Mouse (Mus musculus): ENCODE data around the gene Sap25. TPM values are rescaled to one million over a fixed set of nuclear protein-coding genes. Genes with fewer than 3 reads are reported as not detected.
"Not testable (repeated sequence)": the region's sequence is repeated elsewhere in the genome, so short reads cannot be mapped to it uniquely, and the experiment has no call there.

The Sap25 gene
- total and polyA plus RNA-seq, 2 experiments from 2014 or later = 3.7 to 5.2 TPM

- H3K27ac ChIP-seq = no peak overlapping the region
- no peak for ATAC-seq
Measured at GRCm38 (mm10) chr5:137610056-137610455, 31.1 kb upstream of the Sap25 start.

GRCm38 (mm10) chr5:137610548-137611244 lies 30.4 kb upstream of the Sap25 start:
- H3K36me3 ChIP-seq (ENCODE audit: insufficient read depth, low read length) = no peaks in the 10 kb centered on the region
- no peak overlapping the region for H3K4me2 ChIP-seq (ENCODE audit: low read depth, low read length)
- H3K27ac ChIP-seq = no peak overlapping the region; the same call in 1 of the 2 replicates
- H3K9me3 ChIP-seq (ENCODE audit: low read length) = no peaks in the 10 kb centered on the region
- H3K9ac ChIP-seq (replicated peaks; ENCODE audit: low read length) = no peak overlapping the region
- TF ChIP-seq CTCF (IDR thresholded peaks at IDR 0.05; ENCODE audit: low read depth) = no peak
- no peak overlapping the region for H3K4me3 ChIP-seq (ENCODE audit: low read length)
- peaks cover 8% of the 10 kb centered on the region; the same call in 1 of the 2 replicates for H3K4me1 ChIP-seq (ENCODE audit: insufficient read depth, low read length)
- ATAC-seq = no peak
- DNase-seq (ENCODE audit: low spot score) = no peak
- WGBS = 21% methylated on average over 11 of the region's 12 CpGs
- no peaks in the 10 kb centered on the region for H3K27me3 ChIP-seq (ENCODE audit: insufficient read depth, low read length)

More at GRCm38 (mm10) chr5:137610056-137610455, 31.1 kb upstream of the Sap25 start:
- Histone ChIP-seq H3K9me3 (ENCODE audit: low read length) (no peaks in the 10 kb centered on the region), H3K4me3 (ENCODE audit: low read length) (no peak overlapping the region), H3K4me2 (ENCODE audit: low read depth, low read length) (no peak overlapping the region), H3K4me1 (ENCODE audit: insufficient read depth, low read length) (peaks cover 8% of the 10 kb centered on the region; the same call in 1 of the 2 replicates), H3K9ac (replicated peaks; ENCODE audit: low read length) (no peak overlapping the region), H3K36me3 (ENCODE audit: insufficient read depth, low read length) (no peaks in the 10 kb centered on the region), H3K27me3 (ENCODE audit: insufficient read depth, low read length) (no peaks in the 10 kb centered on the region)
- DNase-seq (ENCODE audit: low spot score) = no peak
- TF ChIP-seq CTCF (IDR thresholded peaks at IDR 0.05; ENCODE audit: low read depth) = no peak
- 68% methylated on average over 4 of the region's 4 CpGs for WGBS

GRCm38 (mm10) chr5:137611245-137611602 lies 29.9 kb upstream of the Sap25 start:
- Histone ChIP-seq H3K27ac (no peak overlapping the region; the same call in 1 of the 2 replicates), H3K4me3 (ENCODE audit: low read length) (no peak overlapping the region)

GRCm38 (mm10) chr5:137613076-137613475 lies 28.1 kb upstream of the Sap25 start:
- Histone ChIP-seq H3K4me2 (ENCODE audit: low read depth, low read length) (no peak overlapping the region), H3K9ac (replicated peaks; ENCODE audit: low read length) (no peak overlapping the region), H3K9me3 (ENCODE audit: low read length) (no peaks in the 10 kb centered on the region), H3K4me1 (ENCODE audit: insufficient read depth, low read length) (peaks cover 3% of the 10 kb centered on the region; the same call in 1 of the 2 replicates), H3K4me3 (ENCODE audit: low read length) (no peak overlapping the region), H3K27ac (no peak overlapping the region), H3K36me3 (ENCODE audit: insufficient read depth, low read length) (no peaks in the 10 kb centered on the region), H3K27me3 (ENCODE audit: insufficient read depth, low read length) (no peaks in the 10 kb centered on the region)
- no peak for ATAC-seq
- DNase-seq (ENCODE audit: low spot score) = no peak
- no peak for TF ChIP-seq CTCF (IDR thresholded peaks at IDR 0.05; ENCODE audit: low read depth)
- 66% methylated on average over 5 of the region's 5 CpGs for WGBS

More at GRCm38 (mm10) chr5:137611245-137611602, 29.9 kb upstream of the Sap25 start:
- peaks cover 8% of the 10 kb centered on the region; the same call in 1 of the 2 replicates for H3K4me1 ChIP-seq (ENCODE audit: insufficient read depth, low read length)
- no peaks in the 10 kb centered on the region for H3K9me3 ChIP-seq (ENCODE audit: low read length)
- 20% methylated on average over 6 of the region's 6 CpGs for WGBS
- DNase-seq (ENCODE audit: low spot score) = no peak
- no peak for TF ChIP-seq CTCF (IDR thresholded peaks at IDR 0.05; ENCODE audit: low read depth)
- no peak overlapping the region for H3K4me2 ChIP-seq (ENCODE audit: low read depth, low read length)
- ATAC-seq = 0 out of 2 replicates have a peak, but pooled peaks have one; percentile 10
- no peaks in the 10 kb centered on the region for H3K27me3 ChIP-seq (ENCODE audit: insufficient read depth, low read length)
- no peaks in the 10 kb centered on the region for H3K36me3 ChIP-seq (ENCODE audit: insufficient read depth, low read length)
- H3K9ac ChIP-seq (replicated peaks; ENCODE audit: low read length) = no peak overlapping the region

- Histone ChIP-seq H3K9me3 (ENCODE audit: low read length) (no peaks in the 10 kb centered on the region), H3K27ac (no peak within 1 kb of the TSS), H3K36me3 (ENCODE audit: insufficient read depth, low read length) (no peaks in the 10 kb centered on the region), H3K4me2 (ENCODE audit: low read depth, low read length) (no peak within 1 kb of the TSS), H3K27me3 (ENCODE audit: insufficient read depth, low read length) (no peaks in the 10 kb centered on the region), H3K4me3 (ENCODE audit: low read length) (no peak within 1 kb of the TSS), H3K9ac (replicated peaks; ENCODE audit: low read length) (no peak within 1 kb of the TSS), H3K4me1 (ENCODE audit: insufficient read depth, low read length) (no peaks in the 10 kb centered on the region)
- DNase-seq (ENCODE audit: low spot score) (no peak), ATAC-seq (no peak)
- no peak for TF ChIP-seq CTCF (IDR thresholded peaks at IDR 0.05; ENCODE audit: low read depth)
- WGBS = 70% methylated on average over 11 of the region's 11 CpGs
Measured at GRCm38 (mm10) chr5:137613550-137613949, 27.6 kb upstream of the Sap25 start, which contains the start of gene Pcolce. Gene Pcolce, minus strand, starts transcription at chr5:137613784.

GRCm38 (mm10) chr5:137614921-137615320 lies 26.2 kb upstream of the Sap25 start:
- not testable (repeated sequence) for H3K27me3 ChIP-seq (ENCODE audit: insufficient read depth, low read length); H3K27ac ChIP-seq; H3K4me2 ChIP-seq (ENCODE audit: low read depth, low read length); H3K4me3 ChIP-seq (ENCODE audit: low read length); H3K36me3 ChIP-seq (ENCODE audit: insufficient read depth, low read length); DNase-seq (ENCODE audit: low spot score); H3K9ac ChIP-seq (replicated peaks; ENCODE audit: low read length); ATAC-seq; H3K4me1 ChIP-seq (ENCODE audit: insufficient read depth, low read length); H3K9me3 ChIP-seq (ENCODE audit: low read length)
- 91% methylated on average over 2 of the region's 2 CpGs for WGBS

GRCm38 (mm10) chr5:137615347-137615746 lies 25.8 kb upstream of the Sap25 start:
- no peaks in the 10 kb centered on the region for H3K9me3 ChIP-seq (ENCODE audit: low read length)
- ATAC-seq = no peak
- 91% methylated on average over 7 of the region's 7 CpGs for WGBS
- no peak for DNase-seq (ENCODE audit: low spot score)
- no peak overlapping the region for H3K9ac ChIP-seq (replicated peaks; ENCODE audit: low read length)
- H3K4me3 ChIP-seq (ENCODE audit: low read length) = no peak overlapping the region
- no peaks in the 10 kb centered on the region for H3K4me1 ChIP-seq (ENCODE audit: insufficient read depth, low read length)
- TF ChIP-seq CTCF (IDR thresholded peaks at IDR 0.05; ENCODE audit: low read depth) = no peak
- no peak overlapping the region for H3K4me2 ChIP-seq (ENCODE audit: low read depth, low read length)
- H3K27ac ChIP-seq = no peak overlapping the region
- no peaks in the 10 kb centered on the region for H3K36me3 ChIP-seq (ENCODE audit: insufficient read depth, low read length)
- no peaks in the 10 kb centered on the region for H3K27me3 ChIP-seq (ENCODE audit: insufficient read depth, low read length)
